Mouse (Mus musculus) MEL (cell line): Measurements from ENCODE around the gene Smad1.

ENCODE experiments used
- BHLHE40 ChIP-seq: IDR thresholded peaks from 2 replicates; pipeline ENCODE4 v1.6.1; 2012; ENCODE audit warnings: low read depth, mild to moderate bottlenecking, inconsistent platforms, low read length, improper control_type of control experiment, borderline replicate concordance
- GABPA ChIP-seq: IDR thresholded peaks from 2 replicates; pipeline ENCODE4 v1.6.1; 2012; ENCODE audit warnings: low read depth, mild to moderate bottlenecking, inconsistent platforms, low read length, improper control_type of control experiment, moderate library complexity
- KAT2A ChIP-seq: conservative IDR thresholded peaks from 2 replicates; pipeline ENCODE4 v1.6.1; 2012; ENCODE audit warnings: low read depth, low read length, improper control_type of control experiment, inconsistent platforms
- MAZ ChIP-seq: IDR thresholded peaks from 2 replicates; pipeline ENCODE4 v1.6.1; 2012; ENCODE audit warnings: low read depth, mild to moderate bottlenecking, inconsistent platforms, low read length, improper control_type of control experiment
- POLR2A ChIP-seq, 2 experiments: IDR thresholded peaks; 2 replicates each; pipeline ENCODE4 v1.6.1; 2011 to 2012; ENCODE audit warnings: low read length in 2 of 2, mild to moderate bottlenecking in 2 of 2, control low read depth in 1 of 2, improper control_type of control experiment in 1 of 2, low read depth in 1 of 2, moderate library complexity in 1 of 2; ENCODE audit not compliant: control insufficient read depth in 1 of 2, insufficient read depth in 1 of 2, poor library complexity in 1 of 2
- ZC3H11A ChIP-seq: IDR thresholded peaks from 2 replicates; pipeline ENCODE4 v1.6.1; 2012; ENCODE audit warnings: low read depth, mild to moderate bottlenecking, inconsistent platforms, low read length, improper control_type of control experiment
- ZMIZ1 ChIP-seq: IDR thresholded peaks from 2 replicates; pipeline ENCODE4 v1.6.1; 2012; ENCODE audit warnings: low read depth, mild to moderate bottlenecking, inconsistent platforms, low read length, improper control_type of control experiment, moderate library complexity

DNA sequence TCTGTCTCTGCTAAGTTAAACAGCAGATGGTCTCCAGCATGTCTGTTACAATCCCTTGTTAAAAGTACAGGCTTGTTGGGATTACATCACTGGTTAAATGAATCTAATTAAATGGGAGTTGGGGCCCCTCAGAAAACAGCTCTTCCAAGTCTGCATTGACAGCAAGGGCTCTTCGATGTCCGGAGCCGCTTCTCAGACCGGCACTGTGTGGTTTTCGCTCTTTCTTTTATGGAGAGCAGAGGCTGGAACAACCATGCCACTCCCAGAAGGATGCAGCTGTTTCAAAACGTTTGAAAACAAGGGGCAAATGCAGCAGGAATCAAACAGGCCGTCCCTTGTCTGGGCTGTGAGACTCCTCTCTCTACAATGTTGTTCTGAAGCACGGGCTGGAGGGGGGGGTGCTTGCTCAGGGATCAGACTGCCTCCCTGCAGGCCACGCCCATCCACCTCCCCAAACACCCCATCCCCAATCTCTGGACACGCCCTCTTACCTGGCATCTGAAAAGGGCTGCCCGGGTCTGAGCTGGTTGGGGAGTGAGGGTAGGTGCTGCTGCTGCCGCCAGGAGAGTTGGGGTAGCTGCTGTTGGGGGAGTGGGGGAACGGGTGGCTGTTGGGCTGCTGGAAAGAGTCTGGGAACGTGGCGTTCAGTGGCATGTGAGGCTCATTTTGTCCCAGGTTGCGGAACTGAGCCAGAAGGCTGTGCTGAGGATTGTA is 43.4 kb downstream of the Smad1 start:
- no peak for TF ChIP-seq KAT2A
- no peak for TF ChIP-seq ZMIZ1
- no peak for TF ChIP-seq ZC3H11A
- no peak for TF ChIP-seq POLR2A (IDR thresholded peaks at IDR 0.05; ENCODE audit: control insufficient read depth in 1 of 2, insufficient read depth in 1 of 2, low read depth in 1 of 2, low read length in 2 of 2, poor library complexity in 1 of 2)
- no peak for TF ChIP-seq MAZ
- no peak for TF ChIP-seq GABPA
- no peak for TF ChIP-seq BHLHE40
